Mouse (Mus musculus): Measurements from ENCODE around the gene Ppp2r5e. TPM values are rescaled to one million over a fixed set of nuclear protein-coding genes. Genes with fewer than 3 reads are reported as not detected.

Gene Ppp2r5e
- polyA plus RNA-seq, 1 experiment from 2014 or later, result 20.9 TPM

DNA sequence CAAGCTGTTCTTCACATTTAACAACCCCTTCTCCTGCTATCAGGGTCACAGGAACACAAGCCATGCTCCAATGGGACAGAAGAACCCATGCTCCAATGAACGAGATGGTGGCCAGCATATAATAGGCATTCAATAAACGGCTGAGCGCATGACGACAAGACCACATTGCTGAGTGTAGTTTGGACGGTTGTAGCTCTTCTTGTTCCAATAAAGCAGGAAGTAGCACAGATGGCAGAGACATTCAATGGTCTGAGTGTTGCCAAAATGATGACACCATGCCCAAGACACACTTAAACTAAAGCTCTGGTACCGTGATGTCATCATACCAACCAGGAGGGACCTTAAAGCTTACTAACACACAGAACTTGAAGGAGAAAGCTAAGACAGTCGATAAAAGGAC lies 16.7 kb upstream of the Ppp2r5e start:
- no peak overlapping the region for H3K27ac ChIP-seq
- no peak for ATAC-seq (replicated peaks)

DNA sequence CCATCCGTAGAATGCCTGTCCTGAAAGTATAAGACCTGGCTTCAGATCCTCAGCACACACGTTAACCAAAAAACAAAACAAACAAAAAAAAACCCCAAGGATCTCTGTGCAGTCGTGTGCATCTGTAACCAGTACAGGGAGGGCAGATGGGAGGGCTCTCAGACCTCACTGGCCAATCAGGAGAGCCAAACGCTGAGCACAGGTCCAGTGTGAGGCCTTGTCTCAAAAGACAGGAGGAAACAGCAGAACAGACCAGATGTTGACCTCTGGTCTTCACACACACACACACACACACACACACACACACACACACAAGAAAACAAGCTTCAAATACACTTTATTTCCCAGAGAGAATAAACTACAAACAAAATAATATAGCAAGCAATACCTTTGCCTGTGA lies 3.4 kb upstream of the Ppp2r5e start:
- ATAC-seq (replicated peaks), result no peak
- Histone ChIP-seq H3K27me3 (replicated peaks) (no peaks in the 10 kb centered on the region), H3K36me3 (replicated peaks) (no peaks in the 10 kb centered on the region), H3K9ac (no peak overlapping the region), H3K4me3 (no peak overlapping the region), H3K9me3 (no peaks in the 10 kb centered on the region), H3K4me1 (peaks cover 1% of the 10 kb centered on the region), H3K4me2 (no peak overlapping the region), H3K27ac (no peak overlapping the region)
- 14% methylated on average over 4 of the region's 4 CpGs for WGBS

More for the DNA sequence above, 16.7 kb upstream of the Ppp2r5e start:
- Histone ChIP-seq H3K9me3 (no peaks in the 10 kb centered on the region), H3K4me3 (no peak overlapping the region), H3K36me3 (replicated peaks) (no peaks in the 10 kb centered on the region), H3K4me2 (no peak overlapping the region), H3K4me1 (no peaks in the 10 kb centered on the region), H3K9ac (no peak overlapping the region), H3K27me3 (replicated peaks) (no peaks in the 10 kb centered on the region)
- WGBS, result 84% methylated on average over 7 of the region's 7 CpGs

DNA sequence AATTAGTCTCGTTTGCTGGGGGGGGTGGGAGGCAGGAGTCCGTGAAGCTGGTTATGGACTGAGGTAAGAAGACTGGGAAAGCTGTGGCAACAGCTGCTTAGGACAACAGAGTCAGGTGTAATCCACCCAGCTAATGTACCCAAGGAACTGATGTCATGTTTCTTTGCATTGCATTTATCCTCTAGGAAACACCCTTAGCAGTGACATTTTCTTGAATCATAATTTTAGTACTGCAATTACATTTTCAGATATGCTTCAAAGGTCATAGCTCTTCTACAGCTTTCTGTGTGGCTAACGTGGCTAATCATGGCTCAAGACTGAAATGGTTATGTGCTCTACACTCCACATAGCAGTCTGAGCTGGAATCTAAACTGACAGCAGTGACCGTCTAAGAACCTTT lies 2.9 kb upstream of the Ppp2r5e start:
- Histone ChIP-seq H3K27me3 (replicated peaks) (no peaks in the 10 kb centered on the region), H3K9me3 (no peaks in the 10 kb centered on the region), H3K4me3 (no peak overlapping the region), H3K4me1 (peaks cover 6% of the 10 kb centered on the region), H3K9ac (no peak overlapping the region), H3K4me2 (no peak overlapping the region), H3K27ac (no peak overlapping the region), H3K36me3 (replicated peaks) (no peaks in the 10 kb centered on the region)
- 65% methylated on average over 4 of the region's 4 CpGs for WGBS
- ATAC-seq (replicated peaks), result no peak

DNA sequence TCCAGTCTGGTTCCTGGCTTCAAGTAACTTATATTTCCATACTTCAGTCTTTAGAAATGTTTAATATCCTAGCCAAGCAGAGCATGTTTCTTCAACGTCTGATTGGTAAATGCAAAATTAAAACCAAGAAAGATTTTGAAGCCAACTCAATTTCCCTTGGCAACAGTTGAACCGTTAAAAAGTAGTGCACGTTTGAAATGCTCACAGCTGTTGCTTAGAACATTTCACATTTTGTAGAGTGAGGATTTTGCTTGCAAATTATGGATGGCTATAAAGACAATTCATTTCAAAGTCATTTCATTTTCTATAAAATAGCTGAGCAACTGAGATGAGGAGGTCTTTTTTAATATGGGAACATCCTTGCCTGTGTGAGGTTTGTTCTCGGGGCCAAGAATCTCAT lies 1.7 kb upstream of the Ppp2r5e start:
- Histone ChIP-seq H3K4me2 (no peak overlapping the region), H3K9ac (no peak overlapping the region), H3K9me3 (no peaks in the 10 kb centered on the region), H3K4me3 (no peak overlapping the region), H3K27ac (no peak overlapping the region), H3K27me3 (replicated peaks) (no peaks in the 10 kb centered on the region), H3K4me1 (peaks cover 17% of the 10 kb centered on the region), H3K36me3 (replicated peaks) (0 out of 2 replicates have a peak, but pooled peaks cover 4% of the 10 kb centered on the region)
- WGBS, result 91% methylated on average over 4 of the region's 4 CpGs
- ATAC-seq (replicated peaks), result no peak

DNA sequence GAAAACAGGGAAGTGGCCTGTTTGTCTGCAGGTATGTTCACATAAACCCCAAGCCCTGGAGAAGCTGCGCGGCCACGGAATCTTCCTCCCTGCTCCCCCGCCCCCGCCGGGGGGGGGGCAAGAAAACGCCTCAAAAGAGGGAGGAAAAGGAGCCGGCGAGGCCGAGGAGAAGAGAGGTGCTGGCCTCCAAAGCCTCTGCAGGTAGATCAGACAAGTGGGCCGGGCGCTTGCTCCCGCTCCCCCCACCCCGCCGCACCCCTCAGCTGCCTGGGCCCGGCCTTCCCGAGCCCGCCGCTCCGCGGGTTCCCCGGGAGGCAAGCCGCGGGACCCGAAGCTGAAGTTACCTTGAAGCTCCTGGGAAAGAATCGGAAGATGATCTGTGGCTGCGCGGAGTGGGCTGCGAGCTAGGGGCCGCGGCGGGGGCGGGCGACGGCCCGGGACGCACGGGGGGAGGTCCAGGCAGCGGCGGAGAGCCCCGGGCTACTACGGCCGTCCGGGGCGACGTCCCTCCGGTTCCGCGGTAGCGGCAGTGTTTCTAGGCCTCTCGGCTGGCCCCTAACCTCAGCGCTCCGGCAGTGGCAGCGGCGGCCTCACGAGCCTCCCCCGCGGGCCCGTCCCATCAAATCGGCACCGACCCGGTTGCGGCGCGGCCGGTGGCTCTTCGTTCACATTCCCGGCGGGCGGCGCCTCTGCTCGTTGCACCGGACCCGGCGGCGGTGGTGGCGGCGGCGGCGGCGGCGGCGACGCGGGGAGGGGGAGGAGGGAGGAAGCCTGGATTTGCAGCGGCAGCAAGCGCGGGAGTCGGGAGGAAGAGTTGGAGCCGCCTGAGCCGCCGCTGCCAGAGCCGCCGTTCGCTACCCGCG lies 523 bp downstream of the Ppp2r5e start:
- peak; percentile 43 for ATAC-seq (replicated peaks)
- Histone ChIP-seq H3K36me3 (replicated peaks) (peaks cover 12% of the 10 kb centered on the region; the same call in 1 of the 2 replicates), H3K4me2 (peak overlapping the region; percentile 67), H3K4me3 (peak overlapping the region; percentile 69), H3K4me1 (peaks cover 17% of the 10 kb centered on the region), H3K27me3 (replicated peaks) (no peaks in the 10 kb centered on the region), H3K9ac (peak overlapping the region; percentile 93), H3K27ac (peak overlapping the region; percentile 98), H3K9me3 (no peaks in the 10 kb centered on the region)
- 1% methylated on average over 96 of the region's 97 CpGs for WGBS

DNA sequence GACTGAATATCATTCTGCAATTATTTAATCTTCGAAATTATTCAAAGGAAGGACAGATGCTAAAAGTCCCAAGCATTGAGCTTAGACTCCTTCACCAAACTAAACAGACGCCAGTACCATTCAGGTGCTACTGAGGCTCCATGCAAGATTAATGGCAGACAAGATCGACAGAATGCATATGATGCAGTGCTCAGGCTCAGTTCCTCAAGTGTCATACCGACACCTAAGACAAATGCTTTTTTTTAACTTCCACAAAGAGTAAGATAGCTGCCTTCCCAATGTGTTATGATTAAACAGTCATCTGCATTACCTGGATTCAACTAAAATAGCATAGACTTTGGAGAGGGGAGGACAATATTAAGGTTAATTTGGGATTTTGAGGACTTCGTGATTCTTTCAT lies 1.6 kb downstream of the Ppp2r5e start:
- Histone ChIP-seq H3K4me1 (peaks cover 17% of the 10 kb centered on the region), H3K27me3 (replicated peaks) (no peaks in the 10 kb centered on the region), H3K9ac (peak overlapping the region; percentile 38), H3K27ac (no peak overlapping the region), H3K4me3 (peak overlapping the region; percentile 69), H3K4me2 (peak overlapping the region; percentile 67), H3K9me3 (no peaks in the 10 kb centered on the region), H3K36me3 (replicated peaks) (peaks cover 19% of the 10 kb centered on the region; the same call in 1 of the 2 replicates)
- no peak for ATAC-seq (replicated peaks)
- WGBS, result 42% methylated on average over 5 of the region's 5 CpGs

DNA sequence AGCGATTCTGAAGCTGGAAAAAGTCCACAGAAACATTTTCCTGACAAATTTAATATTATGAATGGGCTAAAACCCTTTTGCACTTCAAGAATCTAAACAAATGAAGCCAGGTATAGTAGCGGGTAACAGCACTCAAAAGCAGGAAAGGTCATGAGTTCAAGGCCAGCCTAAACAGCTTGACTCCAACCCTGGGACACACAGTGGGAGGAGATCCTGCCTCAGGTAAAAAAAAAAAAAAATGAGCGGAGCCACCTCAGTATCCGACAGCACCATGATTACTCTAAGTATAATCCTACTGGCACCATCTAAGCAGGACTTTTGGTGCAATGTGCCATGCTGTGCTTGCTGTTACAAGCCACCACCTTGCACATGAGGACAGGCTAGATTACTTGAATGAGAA lies 2.2 kb downstream of the Ppp2r5e start:
- Histone ChIP-seq H3K36me3 (replicated peaks) (peaks cover 19% of the 10 kb centered on the region; the same call in 1 of the 2 replicates), H3K4me2 (peak overlapping the region; percentile 67), H3K9ac (no peak overlapping the region), H3K4me3 (peak overlapping the region; percentile 69), H3K4me1 (peaks cover 17% of the 10 kb centered on the region), H3K27me3 (replicated peaks) (no peaks in the 10 kb centered on the region), H3K27ac (no peak overlapping the region), H3K9me3 (no peaks in the 10 kb centered on the region)
- no peak for ATAC-seq (replicated peaks)
- whole genome bisulfite sequencing, result 73% methylated on average over 4 of the region's 4 CpGs

DNA sequence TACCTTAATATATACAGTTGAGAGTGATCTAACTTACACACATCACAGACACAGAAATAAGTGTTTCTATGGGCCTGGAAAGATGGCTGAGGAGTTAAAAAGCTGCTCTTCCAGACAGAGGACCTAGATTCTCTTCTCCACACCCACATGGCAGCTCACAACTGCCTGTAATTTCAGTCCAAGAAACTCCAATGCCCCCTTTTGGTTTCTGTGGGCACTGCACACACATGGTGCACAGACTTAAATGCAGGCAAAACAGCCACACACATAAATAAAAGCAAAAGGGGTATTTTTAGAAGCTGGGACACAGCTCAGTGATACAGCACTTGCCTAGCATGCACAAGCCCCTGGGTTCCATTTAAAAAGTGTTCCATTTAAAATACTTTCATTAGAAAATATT lies 8.5 kb downstream of the Ppp2r5e start:
- Histone ChIP-seq H3K27me3 (replicated peaks) (no peaks in the 10 kb centered on the region), H3K4me2 (no peak overlapping the region), H3K9me3 (no peaks in the 10 kb centered on the region), H3K27ac (no peak overlapping the region), H3K4me1 (no peaks in the 10 kb centered on the region), H3K9ac (no peak overlapping the region), H3K4me3 (no peak overlapping the region), H3K36me3 (replicated peaks) (peaks cover 13% of the 10 kb centered on the region; the same call in 1 of the 2 replicates)
- ATAC-seq (replicated peaks), result no peak

DNA sequence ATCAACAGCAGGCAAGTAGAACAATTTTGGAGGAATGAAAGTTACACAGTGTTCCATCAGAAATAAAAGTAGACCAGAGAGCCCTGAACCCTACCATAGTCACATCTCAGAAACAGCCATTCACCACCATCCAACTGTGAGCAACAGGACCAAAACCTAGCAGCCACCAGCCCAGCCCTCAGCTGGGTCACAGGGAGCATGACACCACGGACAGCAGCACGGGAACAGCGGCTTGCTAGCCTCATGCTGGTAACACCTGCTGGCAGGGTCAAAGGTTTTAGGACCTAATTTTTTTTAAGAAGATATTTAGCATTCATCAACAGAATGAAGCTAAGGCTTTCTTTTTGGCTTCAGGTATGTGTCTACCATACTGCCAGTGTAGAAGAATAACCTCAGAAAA lies 12.3 kb downstream of the Ppp2r5e start:
- no peak overlapping the region for H3K27ac ChIP-seq
- no peaks in the 10 kb centered on the region; the same call in 1 of the 2 replicates for H3K36me3 ChIP-seq (replicated peaks)
- no peak for ATAC-seq (replicated peaks)
- H3K27me3 ChIP-seq (replicated peaks), result no peaks in the 10 kb centered on the region
- no peak overlapping the region for H3K4me3 ChIP-seq
- no peaks in the 10 kb centered on the region for H3K4me1 ChIP-seq
- 74% methylated on average over 3 of the region's 3 CpGs for WGBS
- no peak overlapping the region for H3K9ac ChIP-seq
- H3K4me2 ChIP-seq, result no peak overlapping the region
- H3K9me3 ChIP-seq, result no peaks in the 10 kb centered on the region

DNA sequence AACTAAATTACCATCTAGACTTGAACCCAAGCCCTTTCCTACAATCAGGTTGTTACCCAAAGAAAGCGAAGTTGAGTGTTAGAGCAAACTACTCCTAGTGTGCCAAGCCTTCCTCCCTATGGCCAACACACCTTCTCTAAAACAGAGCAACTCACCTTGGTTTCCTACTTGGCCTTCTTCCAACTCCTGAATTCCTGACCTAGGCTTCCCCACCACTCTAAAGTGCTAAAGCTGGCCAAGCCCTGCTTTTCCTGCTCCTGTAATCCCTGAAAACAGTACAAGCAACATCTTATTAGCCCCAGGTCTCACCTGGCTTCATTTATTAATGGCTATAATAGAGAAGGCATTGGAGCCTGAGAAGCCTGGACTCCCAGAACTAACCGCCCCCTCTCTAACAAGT lies 17.0 kb downstream of the Ppp2r5e start:
- H3K4me3 ChIP-seq, result no peak overlapping the region
- H3K4me2 ChIP-seq, result no peak overlapping the region
- H3K9me3 ChIP-seq, result no peaks in the 10 kb centered on the region
- no peak for ATAC-seq (replicated peaks)
- H3K9ac ChIP-seq, result no peak overlapping the region
- H3K36me3 ChIP-seq (replicated peaks), result no peaks in the 10 kb centered on the region; the same call in 1 of the 2 replicates
- H3K27me3 ChIP-seq (replicated peaks), result no peaks in the 10 kb centered on the region
- 95% methylated on average over 2 of the region's 2 CpGs for WGBS
- no peak overlapping the region for H3K27ac ChIP-seq
- no peaks in the 10 kb centered on the region for H3K4me1 ChIP-seq

DNA sequence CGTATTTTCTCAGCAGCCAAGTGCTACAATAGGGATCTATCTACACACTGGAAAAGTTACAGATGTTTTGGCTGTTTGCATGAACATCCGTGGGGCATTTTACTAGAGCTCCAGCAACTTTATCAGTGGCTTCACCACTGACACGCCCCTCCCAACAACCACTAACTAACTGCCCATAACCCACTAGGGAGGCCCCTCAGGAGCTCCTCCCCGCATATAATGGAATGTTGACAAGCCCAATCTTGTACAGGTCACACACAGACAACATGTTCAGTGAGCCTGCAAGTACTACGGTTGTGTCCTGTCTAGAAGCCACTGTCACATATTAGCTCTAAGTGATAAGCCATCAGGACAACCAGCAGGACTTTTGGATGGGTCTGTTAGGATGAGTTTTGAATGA lies 18.8 kb downstream of the Ppp2r5e start:
- Histone ChIP-seq H3K4me2 (no peak overlapping the region), H3K9me3 (no peaks in the 10 kb centered on the region), H3K36me3 (replicated peaks) (no peaks in the 10 kb centered on the region), H3K4me1 (0 out of 2 replicates have a peak, but pooled peaks cover 3% of the 10 kb centered on the region), H3K27me3 (replicated peaks) (no peaks in the 10 kb centered on the region), H3K27ac (no peak overlapping the region), H3K4me3 (no peak overlapping the region), H3K9ac (no peak overlapping the region)
- WGBS, result 90% methylated on average over 5 of the region's 5 CpGs
- ATAC-seq (replicated peaks), result no peak

DNA sequence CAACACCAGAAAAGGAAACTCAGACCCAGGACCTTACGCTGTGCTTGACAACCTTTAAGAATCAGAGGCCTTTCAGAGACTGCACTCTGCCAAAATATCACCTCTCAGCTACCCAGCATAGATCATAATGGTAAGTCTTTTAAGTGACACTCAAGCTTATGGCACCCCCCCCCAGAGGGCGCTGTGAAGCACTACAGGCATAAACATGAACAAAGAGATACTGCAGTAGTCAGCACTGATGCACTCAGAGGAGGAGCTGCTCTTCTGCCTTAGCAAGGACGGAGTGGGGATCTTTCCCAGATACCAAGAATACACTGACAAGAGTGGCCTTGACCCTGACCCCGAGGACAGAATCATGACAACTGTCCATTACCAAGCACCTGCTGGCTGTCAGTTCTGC lies 23.8 kb downstream of the Ppp2r5e start:
- H3K4me3 ChIP-seq, result no peak overlapping the region
- no peaks in the 10 kb centered on the region for H3K36me3 ChIP-seq (replicated peaks)
- H3K4me2 ChIP-seq, result no peak overlapping the region
- ATAC-seq (replicated peaks), result no peak
- no peak overlapping the region for H3K27ac ChIP-seq
- WGBS, result 78% methylated on average over 4 of the region's 4 CpGs
- 0 out of 2 replicates have a peak, but pooled peaks cover 6% of the 10 kb centered on the region for H3K4me1 ChIP-seq
- no peaks in the 10 kb centered on the region for H3K27me3 ChIP-seq (replicated peaks)
- no peak overlapping the region for H3K9ac ChIP-seq
- H3K9me3 ChIP-seq, result no peaks in the 10 kb centered on the region

DNA sequence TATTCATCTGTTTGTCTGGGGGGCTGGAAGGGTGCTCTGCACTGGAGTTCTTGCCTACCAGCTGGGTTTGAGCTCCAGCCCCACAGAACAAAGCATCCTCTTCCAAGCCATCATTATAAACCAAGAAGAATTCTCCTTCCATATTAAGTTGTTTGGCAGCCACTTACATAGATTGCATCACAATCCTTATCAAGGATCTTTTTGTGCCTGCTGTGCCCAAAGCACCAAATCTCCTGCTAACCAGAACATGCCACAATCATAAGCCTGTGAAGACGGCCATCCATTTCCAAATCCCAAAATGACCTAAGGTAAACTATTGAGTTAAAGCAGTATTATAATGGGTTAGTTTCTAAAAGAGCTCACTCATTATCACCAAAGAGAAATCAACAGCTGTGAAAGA lies 25.9 kb downstream of the Ppp2r5e start:
- WGBS, result 59% methylated on average over 1 of the region's 1 CpGs
- H3K9ac ChIP-seq, result no peak overlapping the region
- no peaks in the 10 kb centered on the region for H3K9me3 ChIP-seq
- no peaks in the 10 kb centered on the region for H3K27me3 ChIP-seq (replicated peaks)
- H3K36me3 ChIP-seq (replicated peaks), result no peaks in the 10 kb centered on the region
- H3K4me3 ChIP-seq, result no peak overlapping the region
- no peak overlapping the region for H3K4me2 ChIP-seq
- H3K4me1 ChIP-seq, result 0 out of 2 replicates have a peak, but pooled peaks cover 9% of the 10 kb centered on the region
- no peak overlapping the region for H3K27ac ChIP-seq
- ATAC-seq (replicated peaks), result no peak

All from midbrain, embryonic 15.5 days (tissue).